Mouse (Mus musculus) adrenal gland, postnatal 0 days (tissue): ENCODE results near the gene Itgam. TPM values are rescaled to one million over a fixed set of nuclear protein-coding genes. Genes with fewer than 3 reads are reported as not detected.

Experiments used
- polyA plus RNA-seq: library from polyadenylated mRNA; unstranded; fragments of >200 nt; fragmentation: Nextera tagmentation; extraction: Ambion mirVana; gene quantifications from 2 replicates; pipeline ENCODE4 v1.2.1, GENCODE M21; 2015

The Itgam gene
- 1.8 and 2.1 TPM in 2 replicates for polyA plus RNA-seq

GRCm38 (mm10) chr7:128062456-128062855, at the start of gene Itgam, which contains the start of gene Gm49368:
TSS of gene Itgam (plus strand) at chr7:128062640.
TSS of gene Gm49368 (plus strand) at chr7:128062683.

GRCm38 (mm10) chr7:128128741-128129720, 66.6 kb downstream of the Itgam start, which contains the start of gene Itgax:
TSS of gene Itgax (plus strand) at chr7:128129547.

GRCm38 (mm10) chr7:128154076-128154475, 91.6 kb downstream of the Itgam start, which contains the start of gene Itgad:
TSS of gene Itgad (plus strand) at chr7:128154376.

Other genes with a start within 250 kb of the Itgam start
- gene Stx4a, start 238.3 kb upstream of the Itgam start, polyA plus RNA-seq, result 36.1 and 40.7 TPM in 2 replicates
- 4.0 and 5.3 TPM in 2 replicates for gene Stx1b, start 238.1 kb upstream of the Itgam start, polyA plus RNA-seq
- gene Zfp646, start 186.4 kb upstream of the Itgam start, polyA plus RNA-seq, result 5.1 and 5.5 TPM in 2 replicates
- gene Zfp668, start 185.8 kb upstream of the Itgam start, polyA plus RNA-seq, result 8.6 and 10.2 TPM in 2 replicates
- gene Prss53, start 171.7 kb upstream of the Itgam start, polyA plus RNA-seq, result 0.72 and 0.84 TPM in 2 replicates
- not detected in 2 replicates for gene Gm21974, start 167.2 kb upstream of the Itgam start, polyA plus RNA-seq
- 209 and 232 TPM in 2 replicates for gene Vkorc1, start 167.0 kb upstream of the Itgam start, polyA plus RNA-seq
- gene Bckdk, start 158.6 kb upstream of the Itgam start, polyA plus RNA-seq, result 87.5 and 128 TPM in 2 replicates
- 23.3 and 29.7 TPM in 2 replicates for gene Kat8, start 150.1 kb upstream of the Itgam start, polyA plus RNA-seq
- gene Prss8, start 132.5 kb upstream of the Itgam start, polyA plus RNA-seq, result 1.0 and 2.5 TPM in 2 replicates
- gene Prss36, start 115.9 kb upstream of the Itgam start, polyA plus RNA-seq, result 12.9 and 13.1 TPM in 2 replicates
- gene Fus, start 95.2 kb upstream of the Itgam start, polyA plus RNA-seq, result 170 and 234 TPM in 2 replicates
- 37.4 and 57.5 TPM in 2 replicates for gene Pycard, start 68.8 kb upstream of the Itgam start, polyA plus RNA-seq
- 0.15 TPM in 1 of 2 replicates, not detected in the other for gene Trim72, start 58.7 kb upstream of the Itgam start, polyA plus RNA-seq
- gene Gm49368, start within 50 bp of the Itgam start, polyA plus RNA-seq, result 0.06 TPM in 1 of 2 replicates, not detected in the other
- 0.23 TPM in 1 of 2 replicates, not detected in the other for gene Itgax, start 66.9 kb downstream of the Itgam start, polyA plus RNA-seq
- gene Itgad, start 91.7 kb downstream of the Itgam start, polyA plus RNA-seq, result not detected in 2 replicates
- 4.9 and 7.4 TPM in 2 replicates for gene Cox6a2, start 143.7 kb downstream of the Itgam start, polyA plus RNA-seq
- 10.9 and 15.4 TPM in 2 replicates for gene Armc5, start 174.7 kb downstream of the Itgam start, polyA plus RNA-seq
- 3.9 and 4.2 TPM in 2 replicates for gene 9130023H24Rik, start 175.4 kb downstream of the Itgam start, polyA plus RNA-seq
- gene Tgfb1i1, start 184.2 kb downstream of the Itgam start, polyA plus RNA-seq, result 37.9 and 53.6 TPM in 2 replicates
- 0.18 and 0.27 TPM in 2 replicates for gene Slc5a2, start 203.0 kb downstream of the Itgam start, polyA plus RNA-seq
- 16.8 and 21.2 TPM in 2 replicates for gene BC017158, start 235.5 kb downstream of the Itgam start, polyA plus RNA-seq